Mouse (Mus musculus) stomach, embryonic 14.5 days (tissue): ENCODE results near the gene Cpne7. TPM values are rescaled to one million over a fixed set of nuclear protein-coding genes. Genes with fewer than 3 reads are reported as not detected.

Source experiments
- ATAC-seq: fragments of 200-750 bp; cut with Nextera tagmentation; 2 replicates; pipeline ENCODE4 v1.8.0; 2017; ENCODE audit warnings: low read depth, moderate TSS enrichment; ENCODE audit not compliant: insufficient number of reproducible peaks, insufficient read depth, low FRiP score
- H3K27ac ChIP-seq: fragments of 300-500 bp; sonication (generic); 2 replicates; pipeline ENCODE4 v1.5.1; 2014; ENCODE audit warnings: mild to moderate bottlenecking, low read length, moderate library complexity, mixed read lengths
- H3K27me3 ChIP-seq: fragments of 300-500 bp; sonication (generic); 2 replicates; pipeline ENCODE4 v1.6.1; 2014; ENCODE audit warnings: low read length, control low read depth, mixed read lengths; ENCODE audit not compliant: control insufficient read depth, insufficient read depth
- H3K36me3 ChIP-seq: fragments of 300-500 bp; sonication (generic); 2 replicates; pipeline ENCODE4 v1.6.1; 2014; ENCODE audit warnings: mild to moderate bottlenecking, control low read depth, low read length, moderate library complexity, mixed read lengths; ENCODE audit not compliant: control insufficient read depth, insufficient read depth
- H3K4me1 ChIP-seq: fragments of 300-500 bp; sonication (generic); 2 replicates; pipeline ENCODE4 v1.6.1; 2014; ENCODE audit warnings: low read length, control low read depth, mixed read lengths; ENCODE audit not compliant: control insufficient read depth, insufficient read depth
- H3K4me2 ChIP-seq: fragments of 300-500 bp; sonication (generic); replicated peaks from 2 replicates; pipeline ENCODE4 v1.6.1; 2014; ENCODE audit warnings: low read depth, low read length, control low read depth
- H3K4me3 ChIP-seq: fragments of 300-500 bp; sonication (generic); 2 replicates; pipeline ENCODE4 v1.5.1; 2014; ENCODE audit warnings: low read depth, low read length, control low read depth
- H3K9ac ChIP-seq: fragments of 300-500 bp; sonication (generic); replicated peaks from 2 replicates; pipeline ENCODE4 v1.6.1; 2014; ENCODE audit warnings: low read depth, mild to moderate bottlenecking, control low read depth, low read length, moderate library complexity, mixed read lengths
- H3K9me3 ChIP-seq: fragments of 300-500 bp; sonication (generic); 2 replicates; pipeline ENCODE4 v1.6.1; 2016; ENCODE audit warnings: low read depth, low read length, control low read depth; ENCODE audit not compliant: control insufficient read depth
- WGBS: fragments of 180-500 bp; shearing (Covaris S2); extraction: QIAGEN DNeasy Blood & Tissue Kit; methylation state at CpG from one replicate; pipeline ENCODE4 v1.1.7; 2014; 5-methylcytosine and 5-hydroxymethylcytosine counted together
- polyA plus RNA-seq: library from polyadenylated mRNA; unstranded; fragments of >200 nt; fragmentation: Nextera tagmentation; extraction: Ambion mirVana; gene quantifications from 2 replicates; pipeline ENCODE4 v1.2.1, GENCODE M21; 2014

Gene Cpne7
- polyA plus RNA-seq, 1 experiment from 2014 or later, result 1.2 TPM

DNA sequence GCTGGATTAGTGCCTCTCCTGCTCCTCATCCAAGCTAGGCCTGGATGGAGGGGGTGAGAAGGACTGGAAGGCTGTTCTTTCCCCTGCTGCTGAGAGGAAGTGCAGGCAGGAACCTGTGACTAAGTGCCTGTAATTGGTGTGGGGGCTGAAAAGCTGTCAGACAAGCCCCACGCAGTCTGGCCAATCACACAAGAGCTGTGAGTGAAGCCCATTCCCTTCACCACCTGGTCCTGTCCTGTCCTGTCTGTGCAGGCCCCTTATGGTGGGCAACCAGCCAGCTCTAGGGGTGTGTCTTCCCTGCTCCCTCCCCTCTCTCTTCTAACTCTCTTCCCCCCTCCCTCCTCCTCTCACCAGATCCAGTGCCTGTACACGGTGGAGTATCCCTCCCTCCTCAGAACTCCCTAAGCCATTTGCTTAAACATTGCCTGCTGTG, 20.5 kb downstream of the Cpne7 start:
- H3K4me1 ChIP-seq, result peaks cover 32% of the 10 kb centered on the region
- H3K4me2 ChIP-seq, result no peak overlapping the region
- 3% methylated on average over 2 of the region's 2 CpGs for WGBS
- no peaks in the 10 kb centered on the region for H3K27me3 ChIP-seq
- H3K27ac ChIP-seq, result peak overlapping the region; percentile 92
- no peak overlapping the region for H3K4me3 ChIP-seq
- H3K36me3 ChIP-seq, result no peaks in the 10 kb centered on the region
- 0 out of 2 replicates have a peak, but pooled peaks cover 3% of the 10 kb centered on the region for H3K9me3 ChIP-seq
- ATAC-seq, result peak; percentile 92
- no peak overlapping the region for H3K9ac ChIP-seq

DNA sequence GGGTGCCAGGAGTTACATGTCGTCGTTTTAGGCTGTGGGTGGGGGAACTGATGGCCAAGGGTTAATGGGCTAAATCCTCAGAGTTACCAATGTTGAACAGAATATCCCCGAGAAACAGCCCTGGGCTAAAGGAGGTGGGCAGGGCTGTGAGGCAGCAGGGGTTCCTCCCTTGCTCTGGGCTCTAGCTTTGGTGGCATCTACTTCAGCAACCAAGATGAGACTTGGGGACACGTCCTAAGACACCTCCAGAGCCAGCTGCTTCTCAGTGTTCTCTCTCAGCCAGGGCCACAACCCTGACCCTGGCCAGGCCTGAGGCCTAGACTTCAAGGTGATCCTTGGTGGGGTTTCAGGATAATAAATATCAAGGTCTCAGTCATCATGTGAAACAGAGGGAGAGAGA, 21.6 kb downstream of the Cpne7 start:
- H3K4me2 ChIP-seq, result no peak overlapping the region
- H3K9ac ChIP-seq, result no peak overlapping the region
- no peaks in the 10 kb centered on the region for H3K36me3 ChIP-seq
- H3K27me3 ChIP-seq, result no peaks in the 10 kb centered on the region
- H3K9me3 ChIP-seq, result no peaks in the 10 kb centered on the region
- no peak overlapping the region for H3K4me3 ChIP-seq
- ATAC-seq, result no peak
- no peak overlapping the region for H3K27ac ChIP-seq
- 51% methylated on average over 4 of the region's 4 CpGs for WGBS
- peaks cover 32% of the 10 kb centered on the region for H3K4me1 ChIP-seq

DNA sequence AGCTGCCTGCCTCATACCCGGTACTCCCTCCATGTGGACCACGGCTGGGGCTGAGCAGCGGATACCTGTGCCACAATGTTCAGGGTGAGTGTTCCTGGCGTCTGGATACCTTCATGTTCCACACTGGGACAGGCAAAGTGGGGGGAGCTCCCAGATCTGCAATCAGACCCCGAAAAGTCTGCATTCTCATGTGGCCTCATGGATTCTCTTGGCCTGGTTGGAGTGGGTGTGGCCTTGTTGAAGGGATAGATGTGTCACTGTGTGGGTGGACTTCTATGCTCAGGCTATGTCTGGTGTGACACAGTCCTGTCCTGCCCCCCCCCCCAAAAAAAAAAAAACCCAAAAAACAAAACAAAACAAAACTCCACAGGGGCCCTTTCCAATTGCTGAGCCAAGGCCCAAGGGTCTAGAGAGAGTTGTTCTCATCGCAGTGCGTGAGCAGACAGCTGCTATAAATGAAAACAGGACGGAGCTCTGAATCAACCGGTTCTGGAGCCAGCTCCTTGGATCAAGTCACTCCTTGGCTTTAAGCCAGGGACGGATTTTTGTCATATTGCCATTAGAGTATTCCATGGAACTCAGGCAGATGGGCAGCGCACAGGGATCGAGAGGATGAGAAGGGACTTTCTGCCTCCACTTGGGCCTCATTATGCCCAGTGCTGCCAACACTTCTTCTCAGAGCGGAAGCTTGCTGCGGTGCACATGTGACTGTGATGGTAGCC, 24.7 kb downstream of the Cpne7 start:
- H3K4me2 ChIP-seq, result no peak overlapping the region
- H3K4me3 ChIP-seq, result no peak overlapping the region
- no peaks in the 10 kb centered on the region for H3K36me3 ChIP-seq
- no peaks in the 10 kb centered on the region for H3K27me3 ChIP-seq
- H3K9me3 ChIP-seq, result no peaks in the 10 kb centered on the region
- 61% methylated on average over 14 of the region's 14 CpGs for WGBS
- no peak overlapping the region for H3K9ac ChIP-seq
- no peak for ATAC-seq
- H3K4me1 ChIP-seq, result peaks cover 23% of the 10 kb centered on the region; the same call in 1 of the 2 replicates
- peak overlapping the region; percentile 86 for H3K27ac ChIP-seq

DNA sequence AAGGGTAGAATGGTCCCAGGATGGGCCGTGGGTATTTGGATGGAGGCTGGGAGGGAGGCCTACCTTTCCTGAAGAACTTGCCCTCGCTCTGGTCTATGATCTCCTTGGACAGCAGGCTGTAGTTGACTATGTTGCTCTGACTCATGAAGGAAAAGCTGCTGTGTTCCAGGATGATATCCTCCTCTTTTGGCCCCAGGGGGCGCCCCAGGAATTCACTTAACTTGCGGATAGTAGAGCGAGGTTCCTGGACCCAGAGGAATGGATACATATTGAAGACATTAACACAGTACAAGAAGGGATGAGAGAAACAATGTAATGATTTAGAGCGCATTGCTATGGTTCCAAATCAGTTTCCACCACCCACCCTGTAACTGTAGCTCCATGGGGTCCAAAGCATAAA, 28.1 kb downstream of the Cpne7 start:
- Histone ChIP-seq H3K27me3 (no peaks in the 10 kb centered on the region), H3K9ac (no peak overlapping the region)
- 51% methylated on average over 6 of the region's 6 CpGs for WGBS

DNA sequence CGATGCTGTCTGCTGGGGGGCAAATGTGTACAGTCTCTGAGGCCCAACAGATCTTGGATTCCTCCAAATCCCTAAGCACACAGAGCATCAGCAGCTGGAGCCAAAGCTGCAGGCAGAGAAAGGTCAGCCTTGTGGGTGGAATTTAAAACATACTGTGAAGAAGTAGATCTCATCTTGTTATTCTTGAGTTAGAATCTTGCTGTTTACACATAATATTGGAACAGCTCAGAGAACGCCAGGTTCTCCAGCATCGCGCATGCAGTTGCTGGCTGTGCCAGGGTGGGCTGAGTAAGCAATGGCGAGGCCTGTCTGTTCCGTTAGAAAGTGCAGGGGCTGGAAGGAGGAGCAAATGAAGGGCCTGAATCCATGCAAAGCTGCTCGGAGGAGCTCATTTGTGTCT, 29.2 kb downstream of the Cpne7 start:
- no peaks in the 10 kb centered on the region for H3K36me3 ChIP-seq
- H3K9me3 ChIP-seq, result no peaks in the 10 kb centered on the region
- H3K27me3 ChIP-seq, result no peaks in the 10 kb centered on the region
- peaks cover 8% of the 10 kb centered on the region; the same call in 1 of the 2 replicates for H3K4me1 ChIP-seq
- no peak overlapping the region for H3K9ac ChIP-seq
- H3K27ac ChIP-seq, result peak overlapping the region; percentile 86
- no peak for ATAC-seq
- no peak overlapping the region for H3K4me3 ChIP-seq
- 50% methylated on average over 7 of the region's 7 CpGs for WGBS
- H3K4me2 ChIP-seq, result no peak overlapping the region

More for the DNA sequence above, 28.1 kb downstream of the Cpne7 start:
- H3K4me3 ChIP-seq, result no peak overlapping the region
- no peaks in the 10 kb centered on the region for H3K9me3 ChIP-seq
- 0 out of 2 replicates have a peak, but pooled peaks cover 8% of the 10 kb centered on the region for H3K4me1 ChIP-seq
- H3K36me3 ChIP-seq, result no peaks in the 10 kb centered on the region
- H3K4me2 ChIP-seq, result no peak overlapping the region
- no peak for ATAC-seq
- no peak overlapping the region; the same call in 1 of the 2 replicates for H3K27ac ChIP-seq

DNA sequence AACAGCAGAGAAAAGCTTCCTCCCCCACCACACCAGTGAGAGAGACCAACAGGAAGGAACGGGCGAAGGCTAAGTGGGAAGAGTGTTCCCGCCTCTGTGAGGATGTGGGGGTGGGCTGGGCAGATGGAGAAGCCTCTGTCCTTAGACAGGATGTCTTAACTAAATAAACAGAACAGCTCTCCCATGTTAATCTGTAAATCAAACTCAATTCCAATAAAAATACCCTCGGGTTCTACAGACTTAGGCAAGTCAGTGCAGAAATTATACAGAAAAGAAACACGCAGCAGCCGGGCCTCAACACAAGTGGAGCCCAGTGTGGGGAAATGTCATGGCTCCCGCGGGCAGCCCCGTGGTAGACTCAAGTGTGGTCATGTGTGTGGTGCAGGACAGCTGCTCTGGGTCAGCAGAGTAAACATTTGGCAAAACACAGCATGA, 33.6 kb downstream of the Cpne7 start:
- H3K4me1 ChIP-seq, result peaks cover 6% of the 10 kb centered on the region; the same call in 1 of the 2 replicates
- H3K4me3 ChIP-seq, result no peak overlapping the region
- no peaks in the 10 kb centered on the region for H3K27me3 ChIP-seq
- no peak overlapping the region for H3K4me2 ChIP-seq
- H3K36me3 ChIP-seq, result no peaks in the 10 kb centered on the region
- no peak overlapping the region for H3K9ac ChIP-seq
- peak overlapping the region; percentile 64 for H3K27ac ChIP-seq
- no peaks in the 10 kb centered on the region for H3K9me3 ChIP-seq
- peak; percentile 61; the same call in 1 of the 2 replicates for ATAC-seq
- WGBS, result 47% methylated on average over 9 of the region's 9 CpGs

DNA sequence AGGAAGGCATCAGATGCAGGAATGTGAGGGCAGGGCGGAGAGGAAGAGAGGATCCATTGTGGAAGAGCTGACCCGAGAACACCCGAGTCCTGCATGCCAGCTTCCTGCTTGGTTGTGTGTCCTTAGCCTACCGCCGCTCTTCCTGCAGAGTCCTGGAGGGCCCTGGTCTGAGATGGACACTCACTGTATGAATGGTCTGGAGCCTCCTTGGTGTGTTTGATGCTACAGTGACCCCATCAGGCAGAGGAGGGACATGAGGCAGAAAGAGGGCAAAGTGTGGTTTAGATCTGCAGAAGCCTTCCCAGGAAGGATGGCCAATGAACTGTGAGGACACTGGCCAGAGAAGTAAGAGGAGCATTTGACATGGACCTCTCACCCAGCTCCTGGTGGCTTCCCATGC, 38.0 kb downstream of the Cpne7 start:
- H3K4me3 ChIP-seq, result no peak overlapping the region
- no peak overlapping the region for H3K27ac ChIP-seq
- H3K9ac ChIP-seq, result no peak overlapping the region
- H3K4me1 ChIP-seq, result peaks cover 21% of the 10 kb centered on the region
- no peaks in the 10 kb centered on the region for H3K27me3 ChIP-seq
- no peak for ATAC-seq
- H3K9me3 ChIP-seq, result no peaks in the 10 kb centered on the region
- H3K4me2 ChIP-seq, result no peak overlapping the region
- 67% methylated on average over 5 of the region's 5 CpGs for WGBS
- no peaks in the 10 kb centered on the region for H3K36me3 ChIP-seq

DNA sequence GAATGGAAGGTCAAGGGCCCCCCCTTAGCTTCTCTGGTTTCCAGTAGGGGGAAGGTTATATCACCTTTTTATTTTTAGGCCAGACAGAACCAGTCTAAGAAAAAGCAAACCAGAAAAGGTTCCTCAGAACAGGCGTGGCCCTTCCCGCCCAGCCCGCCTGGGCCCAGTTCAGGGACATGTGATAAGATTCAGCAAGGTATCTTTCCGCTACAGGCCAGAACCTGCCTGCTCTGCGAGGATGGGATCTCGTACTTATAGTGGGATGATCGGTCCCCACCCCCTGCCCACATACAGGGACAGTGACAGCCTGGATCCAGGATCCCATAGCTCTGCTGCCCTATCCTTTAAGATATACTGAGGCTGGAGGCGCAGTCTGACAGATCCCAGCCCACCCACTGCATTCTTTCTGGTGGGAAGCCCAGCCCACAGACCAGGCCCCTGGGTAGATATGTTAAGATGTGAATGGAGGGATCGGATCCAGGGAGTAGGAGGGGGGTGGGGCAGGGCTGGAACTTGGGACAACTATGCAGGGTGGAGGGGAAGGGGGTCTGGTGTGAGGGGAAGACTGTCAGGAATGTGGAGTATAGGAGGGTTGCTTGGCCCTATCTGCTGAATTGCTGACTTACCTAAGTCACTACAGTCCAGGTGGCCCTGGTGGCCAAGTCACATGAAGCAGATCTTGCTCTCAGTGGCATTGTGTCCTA, 39.0 kb downstream of the Cpne7 start:
- H3K27me3 ChIP-seq, result no peaks in the 10 kb centered on the region
- no peaks in the 10 kb centered on the region for H3K9me3 ChIP-seq
- H3K4me1 ChIP-seq, result peaks cover 21% of the 10 kb centered on the region
- H3K4me2 ChIP-seq, result no peak overlapping the region
- 69% methylated on average over 9 of the region's 9 CpGs for WGBS
- H3K4me3 ChIP-seq, result no peak overlapping the region
- ATAC-seq, result peak; percentile 46; the same call in 1 of the 2 replicates
- no peaks in the 10 kb centered on the region for H3K36me3 ChIP-seq
- H3K9ac ChIP-seq, result no peak overlapping the region
- H3K27ac ChIP-seq, result no peak overlapping the region
